Mouse (Mus musculus) liver, adult (tissue): ENCODE measurements around the gene LTO1.
A peak's percentile ranks its signal among the peaks of the same experiment; 100 is the strongest.

Experiments used
- GATA4 ChIP-seq: IDR thresholded peaks from 2 replicates; pipeline ENCODE4 v1.6.1; 2014; ENCODE audit warnings: mild to moderate bottlenecking, low read length; ENCODE audit not compliant: insufficient replicate concordance

Gene LTO1

GRCm38 (mm10) chr7:144933796-144934195 lies 18.9 kb downstream of the LTO1 start:
- no peak for TF ChIP-seq GATA4

GRCm38 (mm10) chr7:144934901-144935300 lies 20.0 kb downstream of the LTO1 start:
- no peak for TF ChIP-seq GATA4

GRCm38 (mm10) chr7:144935563-144935962 lies 20.7 kb downstream of the LTO1 start:
- no peak for TF ChIP-seq GATA4

- TF ChIP-seq GATA4, result no peak
Observed at GRCm38 (mm10) chr7:144936311-144936880, 21.5 kb downstream of the LTO1 start.

- TF ChIP-seq GATA4, result no peak
Observed at GRCm38 (mm10) chr7:144937490-144937889, 22.6 kb downstream of the LTO1 start.

- TF ChIP-seq GATA4, result no peak
Observed at GRCm38 (mm10) chr7:144937899-144938517, 23.1 kb downstream of the LTO1 start.

- no peak for TF ChIP-seq GATA4
Observed at GRCm38 (mm10) chr7:144938661-144939343, 23.9 kb downstream of the LTO1 start.

- no peak for TF ChIP-seq GATA4
Observed at GRCm38 (mm10) chr7:144939344-144940002, 24.6 kb downstream of the LTO1 start, which contains the start of gene Ccnd1. Gene Ccnd1 (minus strand): TSS chr7:144939925.

GRCm38 (mm10) chr7:144940003-144940571 lies 25.2 kb downstream of the LTO1 start:
- no peak for TF ChIP-seq GATA4

- no peak for TF ChIP-seq GATA4
Observed at GRCm38 (mm10) chr7:144940585-144940984, 25.7 kb downstream of the LTO1 start.

GRCm38 (mm10) chr7:144941242-144941831 lies 26.4 kb downstream of the LTO1 start:
- TF ChIP-seq GATA4, result no peak

GRCm38 (mm10) chr7:144942071-144942743 lies 27.3 kb downstream of the LTO1 start:
- no peak for TF ChIP-seq GATA4

- TF ChIP-seq GATA4, result no peak
Observed at GRCm38 (mm10) chr7:144942744-144943135, 27.8 kb downstream of the LTO1 start.

- TF ChIP-seq GATA4, result peak; percentile 6; the same call in 1 of the 2 replicates
Observed at GRCm38 (mm10) chr7:144943254-144943653, 28.4 kb downstream of the LTO1 start.

- no peak for TF ChIP-seq GATA4
Observed at GRCm38 (mm10) chr7:144958509-144959395, 43.9 kb downstream of the LTO1 start.
